Mouse (Mus musculus) heart, embryonic 16.5 days (tissue): ENCODE measurements around the gene Svbp. TPM values are rescaled to one million over a fixed set of nuclear protein-coding genes. Genes with fewer than 3 reads are reported as not detected.

Source experiments
- ATAC-seq: fragments of 200-750 bp; cut with Nextera tagmentation; replicated peaks from 2 replicates; pipeline ENCODE4 v1.8.0; 2017; ENCODE audit warnings: moderate number of reproducible peaks; ENCODE audit not compliant: insufficient read depth, low FRiP score; ENCODE audit errors: extremely low read depth
- H3K27ac ChIP-seq: fragments of 300-500 bp; sonication (generic); 2 replicates; pipeline ENCODE4 v1.5.1; 2014; ENCODE audit warnings: mild to moderate bottlenecking, low read length, control low read depth, moderate library complexity
- H3K27me3 ChIP-seq: fragments of 300-500 bp; sonication (generic); 2 replicates; pipeline ENCODE4 v1.6.1; 2014; ENCODE audit warnings: low read length, mixed read lengths; ENCODE audit not compliant: control insufficient read depth, insufficient read depth
- H3K36me3 ChIP-seq: fragments of 300-500 bp; sonication (generic); 2 replicates; pipeline ENCODE4 v1.6.1; 2014; ENCODE audit not compliant: control insufficient read depth, insufficient read depth
- H3K4me1 ChIP-seq: fragments of 300-500 bp; sonication (generic); 2 replicates; pipeline ENCODE4 v1.6.1; 2014; ENCODE audit warnings: low read length, mixed read lengths; ENCODE audit not compliant: control insufficient read depth, insufficient read depth
- H3K4me2 ChIP-seq: fragments of 300-500 bp; sonication (generic); 2 replicates; pipeline ENCODE4 v1.6.1; 2014; ENCODE audit warnings: low read depth, mild to moderate bottlenecking, control low read depth, low read length
- H3K4me3 ChIP-seq: fragments of 300-500 bp; sonication (generic); 2 replicates; pipeline ENCODE4 v1.5.1; 2014; ENCODE audit warnings: mild to moderate bottlenecking, control low read depth, low read length
- H3K9ac ChIP-seq: fragments of 300-500 bp; sonication (generic); 2 replicates; pipeline ENCODE4 v1.6.1; 2014; ENCODE audit warnings: low read length, control low read depth
- H3K9me3 ChIP-seq: fragments of 300-500 bp; sonication (generic); replicated peaks from 2 replicates; pipeline ENCODE4 v1.6.1; 2016; ENCODE audit warnings: low read length; ENCODE audit not compliant: control insufficient read depth
- WGBS: fragments of 180-500 bp; shearing (Covaris S2); extraction: QIAGEN DNeasy Blood & Tissue Kit; methylation state at CpG from one replicate; pipeline ENCODE4 v1.1.7; 2014; 5-methylcytosine and 5-hydroxymethylcytosine counted together
- polyA plus RNA-seq: library from polyadenylated mRNA; unstranded; fragments of >200 nt; fragmentation: Nextera tagmentation; extraction: Ambion mirVana; gene quantifications from 2 replicates; pipeline ENCODE4 v1.2.1, GENCODE M21; 2015

The Svbp gene
- polyA plus RNA-seq = 114 and 119 TPM in 2 replicates

DNA sequence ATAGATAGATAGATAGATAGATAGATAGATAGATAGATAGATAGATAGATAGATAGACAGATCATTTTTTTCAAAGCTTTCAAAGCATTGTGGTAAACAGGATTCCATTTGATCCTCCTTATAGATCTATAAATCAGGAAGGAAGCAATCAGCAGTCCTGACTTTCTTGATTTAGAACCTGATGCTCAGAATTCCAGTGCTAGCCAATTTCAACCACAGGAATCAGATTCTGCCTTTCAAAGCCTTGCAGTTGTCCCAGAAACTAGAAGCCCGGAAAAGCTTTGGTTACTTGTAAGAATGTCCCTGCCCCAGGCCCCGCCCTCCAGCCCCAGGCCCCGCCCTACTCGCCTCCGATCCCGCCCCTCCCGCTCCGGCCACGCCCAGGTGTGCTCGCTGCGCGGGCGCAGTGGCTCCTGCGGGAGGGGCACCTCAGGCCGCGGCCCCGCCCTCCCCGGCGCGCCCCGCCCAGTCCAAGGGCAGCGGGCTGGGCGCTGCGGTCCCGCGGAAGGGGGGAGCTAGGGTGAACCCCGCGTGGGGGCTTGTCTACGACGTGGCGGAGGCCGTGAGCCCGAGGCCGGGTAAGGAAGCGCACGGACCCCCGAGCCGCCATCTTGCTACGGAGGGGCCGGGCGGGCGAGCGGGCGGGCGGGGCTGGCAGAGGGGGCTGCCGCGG is at the start of gene Svbp:
Gene Svbp (plus strand): TSS at position 398 of the 673 bp plus-strand sequence.
- H3K9ac ChIP-seq = peak within 1 kb of the TSS; percentile 87
- ATAC-seq = peak; percentile 95
- WGBS = under 1% methylated on average over 33 of the region's 47 CpGs

DNA sequence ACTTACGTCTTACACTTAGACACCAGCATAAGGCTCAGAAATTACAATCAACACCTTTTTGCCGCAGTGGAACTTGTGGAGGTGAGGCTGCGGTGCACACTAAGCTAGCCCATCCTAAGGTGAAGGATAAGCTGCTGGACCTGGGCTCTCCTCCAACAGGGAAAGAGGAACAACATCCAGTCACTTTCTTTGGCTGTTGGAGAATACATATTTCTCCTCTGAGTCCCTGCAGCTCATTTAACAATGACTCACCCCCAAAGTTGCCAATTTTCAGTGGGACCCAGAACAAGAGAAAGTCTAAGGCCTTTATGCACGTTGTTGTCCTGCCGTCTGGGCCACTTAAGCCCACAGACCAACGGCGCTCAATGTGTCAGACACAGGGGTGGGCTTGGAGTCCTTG is 48.3 kb upstream of the Svbp start:
- Histone ChIP-seq H3K9ac (no peak overlapping the region), H3K4me2 (no peak overlapping the region), H3K9me3 (no peaks in the 10 kb centered on the region), H3K36me3 (no peaks in the 10 kb centered on the region), H3K4me3 (no peak overlapping the region), H3K4me1 (no peaks in the 10 kb centered on the region), H3K27ac (no peak overlapping the region), H3K27me3 (no peaks in the 10 kb centered on the region)
- WGBS = 80% methylated on average over 7 of the region's 7 CpGs
- no peak for ATAC-seq

More for the DNA sequence above, at the start of gene Svbp:
- Histone ChIP-seq H3K4me3 (peak within 1 kb of the TSS; percentile 86), H3K27me3 (no peaks in the 10 kb centered on the region), H3K36me3 (peaks cover 2% of the 10 kb centered on the region; the same call in 1 of the 2 replicates), H3K4me2 (peak within 1 kb of the TSS; percentile 76), H3K27ac (peak within 1 kb of the TSS; percentile 68), H3K4me1 (peaks cover 13% of the 10 kb centered on the region; the same call in 1 of the 2 replicates), H3K9me3 (no peaks in the 10 kb centered on the region)

DNA sequence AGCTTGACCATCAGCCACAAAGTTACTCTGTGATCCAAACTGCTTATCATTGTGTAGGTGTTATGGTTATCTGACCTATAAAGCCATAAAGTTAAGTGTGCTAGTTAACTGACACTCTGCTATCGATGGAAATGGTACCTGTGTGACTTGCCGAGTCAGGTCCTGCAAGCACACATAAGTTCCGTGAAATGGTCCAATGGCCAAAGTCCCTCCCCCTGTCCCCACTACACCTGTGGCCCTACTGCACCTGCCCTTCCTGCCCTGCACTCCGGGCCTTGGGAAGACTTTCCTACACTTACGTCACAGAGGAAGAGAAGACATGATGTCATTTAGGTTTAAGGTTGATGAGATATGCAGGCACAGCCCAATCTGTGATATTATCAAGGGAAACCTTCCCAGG is 47.8 kb upstream of the Svbp start:
- Histone ChIP-seq H3K4me1 (no peaks in the 10 kb centered on the region), H3K9ac (no peak overlapping the region), H3K9me3 (no peaks in the 10 kb centered on the region), H3K27ac (no peak overlapping the region), H3K36me3 (no peaks in the 10 kb centered on the region), H3K4me3 (no peak overlapping the region), H3K27me3 (no peaks in the 10 kb centered on the region), H3K4me2 (no peak overlapping the region)
- WGBS = 90% methylated on average over 5 of the region's 5 CpGs
- no peak for ATAC-seq

DNA sequence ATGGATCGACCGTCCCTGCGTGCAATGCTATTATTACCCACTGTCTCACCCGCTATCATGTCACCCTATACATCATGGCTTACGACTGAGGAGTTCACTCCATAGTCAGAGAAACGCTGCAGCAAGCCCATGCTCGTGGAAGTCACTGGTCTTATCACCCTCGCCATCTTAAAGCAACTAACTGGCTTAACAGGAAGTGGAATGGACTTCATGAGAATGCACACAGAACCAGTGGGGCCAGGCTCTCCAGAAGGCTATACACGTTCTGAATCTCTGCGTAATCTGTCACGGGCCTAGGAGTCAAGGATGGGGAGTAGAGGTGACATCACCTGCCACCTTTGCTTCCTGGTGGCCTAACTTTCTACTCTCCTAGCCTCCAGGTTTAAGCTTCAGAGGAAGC is 46.4 kb upstream of the Svbp start:
- Histone ChIP-seq H3K36me3 (no peaks in the 10 kb centered on the region), H3K4me2 (no peak overlapping the region), H3K4me3 (no peak overlapping the region), H3K27me3 (no peaks in the 10 kb centered on the region), H3K27ac (no peak overlapping the region), H3K9ac (no peak overlapping the region), H3K4me1 (no peaks in the 10 kb centered on the region), H3K9me3 (no peaks in the 10 kb centered on the region)
- 69% methylated on average over 11 of the region's 11 CpGs for whole genome bisulfite sequencing
- no peak for ATAC-seq

DNA sequence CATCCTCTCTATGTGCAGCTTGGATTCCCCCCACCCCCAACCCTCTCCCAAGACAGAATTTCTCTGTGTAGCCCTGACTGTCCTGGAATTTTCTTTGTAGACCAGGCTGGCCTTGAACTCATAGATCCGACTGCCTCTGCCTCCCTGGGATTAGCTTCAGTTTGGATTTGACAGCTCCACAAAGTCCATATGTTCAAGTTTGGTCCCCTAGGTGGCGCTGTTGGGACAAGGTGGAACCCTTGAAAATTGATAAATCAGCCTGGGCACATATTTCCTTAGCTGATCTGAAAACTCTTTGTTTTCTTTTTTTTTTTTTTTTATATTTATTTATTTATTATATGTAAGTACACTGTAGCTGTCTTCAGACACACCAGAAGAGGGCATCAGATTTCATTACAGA is 37.9 kb upstream of the Svbp start:
- WGBS = 35% methylated on average over 2 of the region's 2 CpGs
- no peak overlapping the region for H3K9ac ChIP-seq
- ATAC-seq = no peak
- no peak overlapping the region for H3K4me3 ChIP-seq
- H3K4me2 ChIP-seq = no peak overlapping the region
- H3K9me3 ChIP-seq = no peaks in the 10 kb centered on the region
- H3K27me3 ChIP-seq = no peaks in the 10 kb centered on the region
- no peaks in the 10 kb centered on the region for H3K4me1 ChIP-seq
- H3K27ac ChIP-seq = no peak overlapping the region
- H3K36me3 ChIP-seq = no peaks in the 10 kb centered on the region

DNA sequence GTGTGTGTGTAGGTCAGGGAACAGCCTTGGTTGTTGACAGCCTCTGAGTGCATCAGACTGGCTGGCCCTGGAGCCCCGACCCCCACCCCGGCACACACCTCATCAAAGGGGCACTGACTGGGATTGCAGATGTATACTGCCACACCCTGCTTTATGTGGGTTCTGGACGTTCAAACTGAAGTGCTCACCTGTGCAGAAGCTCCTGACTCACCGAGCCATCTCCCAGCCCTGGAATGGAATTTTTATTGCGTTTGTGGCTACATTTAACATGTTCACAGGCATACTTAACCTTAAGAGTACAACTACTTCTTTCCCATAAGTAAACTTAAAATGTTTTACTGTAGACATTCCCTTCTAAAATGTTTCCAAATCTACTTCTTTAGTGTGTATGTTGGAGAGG is 37.2 kb upstream of the Svbp start:
- no peak overlapping the region for H3K4me3 ChIP-seq
- H3K4me1 ChIP-seq = no peaks in the 10 kb centered on the region
- H3K9ac ChIP-seq = no peak overlapping the region
- H3K9me3 ChIP-seq = no peaks in the 10 kb centered on the region
- no peaks in the 10 kb centered on the region for H3K36me3 ChIP-seq
- no peaks in the 10 kb centered on the region for H3K27me3 ChIP-seq
- WGBS = 61% methylated on average over 5 of the region's 5 CpGs
- no peak overlapping the region for H3K27ac ChIP-seq
- ATAC-seq = no peak
- H3K4me2 ChIP-seq = no peak overlapping the region

DNA sequence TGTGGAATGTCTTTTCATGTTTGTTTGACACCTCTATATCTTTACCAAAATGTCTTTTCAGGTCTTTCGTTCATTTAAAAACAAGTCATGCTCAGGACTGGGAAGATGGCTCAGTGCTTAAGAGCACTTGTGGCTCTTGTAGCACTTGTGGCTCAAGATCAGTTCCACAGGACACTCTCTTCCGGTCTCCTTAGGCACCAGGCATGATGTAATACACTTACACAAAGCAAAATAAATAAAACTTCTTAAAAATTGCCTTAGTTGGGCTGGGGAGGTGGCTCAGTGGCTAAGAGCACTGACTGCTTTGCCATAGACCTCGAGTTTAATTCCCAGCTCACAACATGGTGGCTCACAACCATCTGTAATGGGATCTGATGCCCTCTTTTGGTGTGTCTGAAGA is 33.7 kb upstream of the Svbp start:
- no peak overlapping the region for H3K4me2 ChIP-seq
- ATAC-seq = no peak
- H3K4me1 ChIP-seq = no peaks in the 10 kb centered on the region
- 68% methylated on average over 3 of the region's 3 CpGs for WGBS
- H3K27me3 ChIP-seq = no peaks in the 10 kb centered on the region
- no peaks in the 10 kb centered on the region for H3K36me3 ChIP-seq
- no peaks in the 10 kb centered on the region for H3K9me3 ChIP-seq
- no peak overlapping the region for H3K9ac ChIP-seq
- no peak overlapping the region for H3K4me3 ChIP-seq
- no peak overlapping the region for H3K27ac ChIP-seq

DNA sequence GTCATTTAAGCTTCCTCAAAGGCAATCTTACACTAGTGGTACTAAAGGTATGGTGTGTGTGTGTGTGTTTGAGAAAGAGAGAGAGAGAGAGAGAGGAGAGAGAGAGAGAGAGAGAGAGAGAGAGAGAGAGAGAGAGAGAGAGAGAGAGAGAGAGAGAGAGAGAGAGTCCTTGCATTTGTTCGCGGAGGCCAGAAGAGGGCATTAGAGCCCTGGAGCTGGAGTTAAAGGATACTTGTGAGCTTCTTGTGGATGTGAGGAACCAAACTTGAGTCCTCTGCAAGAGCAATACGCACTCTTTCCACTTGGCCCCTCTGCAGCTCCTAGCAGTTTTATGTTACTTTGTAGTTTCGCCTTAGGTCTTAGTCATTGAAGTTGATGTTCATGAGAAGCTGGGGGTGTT is 32.1 kb upstream of the Svbp start:
- Histone ChIP-seq H3K4me2 (no peak overlapping the region), H3K27ac (no peak overlapping the region), H3K36me3 (no peaks in the 10 kb centered on the region), H3K4me3 (no peak overlapping the region), H3K4me1 (no peaks in the 10 kb centered on the region), H3K9me3 (no peaks in the 10 kb centered on the region), H3K9ac (no peak overlapping the region), H3K27me3 (no peaks in the 10 kb centered on the region)
- WGBS = 81% methylated on average over 4 of the region's 4 CpGs
- no peak for ATAC-seq

DNA sequence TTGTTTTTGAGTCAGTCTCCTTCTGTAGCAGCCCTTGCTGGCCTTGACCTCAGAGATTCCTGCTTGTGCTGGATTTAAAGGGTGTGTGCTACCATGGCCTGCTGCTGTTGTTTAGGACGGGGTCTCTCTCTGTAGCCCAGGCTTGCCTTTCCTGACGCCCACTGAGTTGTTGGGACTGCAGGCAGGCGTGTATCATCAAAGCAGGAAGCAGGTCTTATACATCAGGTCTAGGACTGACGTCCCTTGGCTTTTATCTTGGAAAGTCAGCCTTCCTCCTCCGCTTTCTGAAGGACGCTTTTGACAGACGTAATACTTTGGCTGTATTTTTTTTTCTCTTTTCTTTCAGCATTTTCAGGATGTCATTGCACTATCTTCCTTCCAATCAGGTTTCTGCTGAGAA is 29.2 kb upstream of the Svbp start:
- no peak for ATAC-seq
- Histone ChIP-seq H3K27me3 (no peaks in the 10 kb centered on the region), H3K9ac (no peak overlapping the region), H3K36me3 (peaks cover 17% of the 10 kb centered on the region), H3K9me3 (no peaks in the 10 kb centered on the region), H3K4me3 (no peak overlapping the region), H3K4me1 (no peaks in the 10 kb centered on the region), H3K4me2 (no peak overlapping the region), H3K27ac (no peak overlapping the region)
- 62% methylated on average over 7 of the region's 7 CpGs for WGBS
